Mouse (Mus musculus) monocyte, adult 59 days (primary cell): Measurements from ENCODE around the gene Rgl3. TPM values are rescaled to one million over a fixed set of nuclear protein-coding genes. Genes with fewer than 3 reads are reported as not detected.

Source experiments
- total RNA-seq, 2 experiments: library from RNA; stranded (reverse); gene quantifications; one replicate each; pipeline ENCODE4 v1.2.4; 2023

Rgl3 gene
- total RNA-seq, result 1 to 10 TPM; 1.7 to 1.9 TPM

DNA sequence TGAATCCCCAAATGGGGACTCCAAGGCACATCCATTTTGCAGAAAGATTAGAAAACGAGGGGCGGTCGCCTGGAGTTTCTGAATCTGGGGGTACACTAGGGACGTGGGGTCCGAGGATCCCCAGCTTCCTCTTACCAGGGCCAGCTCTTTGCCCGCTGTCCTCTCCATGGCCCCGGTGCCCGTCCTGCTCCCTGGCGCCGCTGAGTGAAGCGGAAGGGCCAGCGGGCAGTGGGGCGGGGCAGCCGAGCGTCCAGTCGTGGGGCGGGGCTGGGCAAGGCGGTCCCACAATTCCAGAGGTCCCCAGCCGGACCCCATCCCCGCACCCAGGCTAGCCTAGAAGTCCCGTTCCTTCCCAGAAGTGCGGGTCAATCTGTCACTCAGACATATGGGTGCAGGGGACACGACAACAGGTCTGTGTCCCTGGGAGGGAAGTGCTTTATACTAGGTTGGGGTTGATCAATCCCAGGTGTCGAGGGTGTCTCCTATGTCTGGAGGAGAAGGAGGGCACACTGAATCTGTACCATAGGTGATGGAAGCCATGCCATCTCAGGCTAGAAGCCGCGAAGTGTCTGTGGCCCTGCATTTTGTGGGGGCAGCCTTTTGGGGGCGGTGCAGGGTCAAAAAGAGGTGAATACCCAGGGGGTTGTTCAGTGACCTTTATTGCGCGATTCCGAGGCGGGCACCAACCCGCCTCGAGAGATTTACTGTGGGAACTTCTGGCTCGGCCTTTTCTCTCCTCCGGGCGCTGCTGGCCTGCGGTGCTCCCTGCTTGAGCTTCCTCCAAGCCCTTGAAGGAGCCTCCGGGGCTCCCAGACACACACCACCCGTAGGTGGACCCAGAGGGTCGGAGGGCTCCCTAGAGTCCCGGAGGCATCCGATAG, at the start of gene Rgl3:
Gene Rgl3, minus strand, starts transcription at position 217 of the 881 bp plus-strand sequence.

GRCm38 (mm10) chr9:22002194-22003162, 13.2 kb upstream of the Rgl3 start, which contains the start of the genes Ccdc151 and Prkcsh:
Gene Ccdc151 (minus strand): TSS chr9:22002634.
Gene Prkcsh (plus strand): TSS chr9:22002806.

GRCm38 (mm10) chr9:21963417-21963816, 25.8 kb downstream of the Rgl3 start, which contains the start of gene Epor:
Gene Epor (minus strand): TSS chr9:21963506.

GRCm38 (mm10) chr9:21955570-21956281, 33.5 kb downstream of the Rgl3 start, which contains the start of gene Swsap1:
Gene Swsap1 (plus strand): TSS chr9:21955755.

DNA sequence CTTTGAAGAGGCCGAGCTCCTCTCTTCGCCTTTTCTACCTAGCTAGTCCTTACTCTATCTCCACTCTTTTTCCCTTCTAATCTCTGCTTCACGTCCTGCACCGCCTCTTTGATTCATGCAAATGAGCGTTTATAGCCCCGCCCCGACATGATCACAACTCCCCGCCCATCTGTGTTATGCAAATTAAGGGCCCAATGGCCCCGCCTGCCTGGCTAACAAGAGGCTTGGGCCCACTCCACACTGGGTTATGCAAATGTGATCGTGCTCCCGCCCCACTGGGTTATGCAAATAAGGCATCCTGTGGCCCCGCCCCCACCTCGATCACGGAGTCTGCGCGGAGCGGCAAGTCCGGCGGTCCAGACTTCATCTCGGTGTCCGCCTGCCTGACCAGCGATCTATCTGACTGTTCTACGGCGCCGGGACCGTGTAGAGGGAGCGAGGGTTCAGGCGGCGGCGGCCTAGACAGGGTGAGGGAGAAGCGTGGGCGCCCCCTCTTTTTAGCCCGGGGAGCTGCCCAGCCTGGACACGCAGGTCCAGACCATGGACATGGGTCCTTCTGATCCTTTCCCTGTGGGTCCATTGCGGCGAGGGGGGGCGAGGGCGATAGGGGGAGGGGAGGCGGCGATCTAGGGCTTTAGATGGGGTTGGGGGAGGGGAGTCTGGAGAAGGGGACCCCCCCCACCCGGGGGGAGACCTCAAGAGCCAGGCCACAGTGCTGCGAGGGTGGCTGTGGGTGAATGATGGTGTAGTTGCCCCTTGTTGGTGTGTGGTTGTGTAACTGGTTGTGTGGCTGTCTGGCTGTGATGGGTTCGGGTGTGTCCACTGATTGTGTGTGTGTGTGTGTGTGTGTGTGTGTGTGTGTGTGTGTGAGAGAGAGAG, 52.3 kb downstream of the Rgl3 start, which contains the start of gene Plppr2:
Gene Plppr2, plus strand, starts transcription at position 342 of the 879 bp plus-strand sequence.

DNA sequence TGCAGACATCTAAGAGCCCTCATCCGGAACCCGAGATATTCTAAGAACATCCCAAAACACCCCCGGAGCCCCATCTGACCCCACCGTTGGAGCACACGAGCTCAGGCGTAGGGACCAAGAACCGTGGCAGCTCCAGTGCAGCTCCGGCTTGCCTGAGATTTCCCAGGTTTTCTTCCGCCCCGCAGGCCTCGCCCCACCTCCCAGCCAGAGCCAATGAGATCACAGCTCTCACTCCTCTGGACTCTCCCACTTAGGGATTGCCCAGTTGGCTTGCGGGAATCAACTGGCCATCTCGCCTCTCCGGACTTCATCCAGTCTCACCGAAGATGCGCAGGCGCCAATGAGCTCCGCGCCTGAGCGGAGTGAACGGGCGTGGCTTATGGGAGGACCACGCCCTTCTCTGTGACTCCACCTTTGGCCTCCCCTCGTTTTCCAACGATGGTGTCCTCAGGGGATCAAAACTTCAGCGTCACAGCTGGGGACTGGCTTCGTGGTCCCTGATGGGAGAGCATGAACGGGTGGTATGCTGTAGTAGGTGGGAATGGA, 62.0 kb downstream of the Rgl3 start, which contains the start of the genes Ccdc159 and Tmem205:
Gene Ccdc159, plus strand, starts transcription at position 264 of the 546 bp plus-strand sequence.
Gene Tmem205, minus strand, starts transcription at position 349 of the 546 bp plus-strand sequence.

Other genes with a start within 250 kb of the Rgl3 start
- under 1 TPM; 0.71 to 0.94 TPM for gene Spc24, start 229.1 kb downstream of the Rgl3 start, total RNA-seq
- 1 to 10 TPM in 1 of 2 experiments, under 1 TPM in 1; 0.84 to 1.2 TPM for gene Kank2, start 190.7 kb downstream of the Rgl3 start, total RNA-seq
- not detected for gene Angptl8, start 153.9 kb downstream of the Rgl3 start, total RNA-seq
- gene Dock6, start 136.8 kb downstream of the Rgl3 start, total RNA-seq, result 1 to 10 TPM; 4.2 to 4.6 TPM
- gene Rab3d, start 71.3 kb downstream of the Rgl3 start, total RNA-seq, result 10 to 100 TPM; 24.6 to 30.4 TPM
- 1 to 10 TPM in 1 of 2 experiments, not detected in 1; 1.2 TPM for gene Ccdc159, start 62.0 kb downstream of the Rgl3 start, total RNA-seq
- 10 to 100 TPM; 12.4 to 14.3 TPM for gene Tmem205, start 61.9 kb downstream of the Rgl3 start, total RNA-seq
- 1 to 10 TPM; 1.1 to 1.2 TPM for gene Plppr2, start 52.4 kb downstream of the Rgl3 start, total RNA-seq
- gene Swsap1, start 33.7 kb downstream of the Rgl3 start, total RNA-seq, result 1 to 10 TPM; 6.1 to 6.2 TPM
- gene Epor, start 25.9 kb downstream of the Rgl3 start, total RNA-seq, result 1 to 10 TPM; 5.6 to 6.4 TPM
- gene Ccdc151, start 13.2 kb upstream of the Rgl3 start, total RNA-seq, result under 1 TPM in 1 of 2 experiments, not detected in 1; 0.24 TPM
- 10 to 100 TPM; 86.0 to 88.5 TPM for gene Prkcsh, start 13.4 kb upstream of the Rgl3 start, total RNA-seq
- gene Elavl3, start 62.6 kb upstream of the Rgl3 start, total RNA-seq, result under 1 TPM in 1 of 2 experiments, not detected in 1; 0.21 TPM
- gene Gm49318, start 81.8 kb upstream of the Rgl3 start, total RNA-seq, result not detected
- gene Zfp653, start 81.9 kb upstream of the Rgl3 start, total RNA-seq, result 10 to 100 TPM; 19.4 to 21.3 TPM
- gene Ecsit, start 96.0 kb upstream of the Rgl3 start, total RNA-seq, result 10 to 100 TPM; 14.3 to 16.8 TPM
- not detected for gene Cnn1, start 109.8 kb upstream of the Rgl3 start, total RNA-seq
- gene Elof1, start 127.7 kb upstream of the Rgl3 start, total RNA-seq, result 10 to 100 TPM; 35.2 to 40.3 TPM
- 100 to 1,000 TPM; 153 to 160 TPM for gene Acp5, start 146.3 kb upstream of the Rgl3 start, total RNA-seq
- 10 to 100 TPM; 14.0 to 19.2 TPM for gene Pigyl, start 167.4 kb upstream of the Rgl3 start, total RNA-seq
- not detected for gene Zfp872, start 198.6 kb upstream of the Rgl3 start, total RNA-seq
- gene Zfp809, start 236.3 kb upstream of the Rgl3 start, total RNA-seq, result 10 to 100 TPM; 27.4 to 32.4 TPM